Mouse (Mus musculus) midbrain, embryonic 15.5 days (tissue): ENCODE data around the gene Bco1. TPM values are rescaled to one million over a fixed set of nuclear protein-coding genes. Genes with fewer than 3 reads are reported as not detected.

Source experiments
- ATAC-seq: fragments of 200-750 bp; cut with Nextera tagmentation; replicated peaks from 2 replicates; pipeline ENCODE4 v1.8.0; 2017; ENCODE audit warnings: moderate TSS enrichment
- H3K27ac ChIP-seq: fragments of 300-500 bp; sonication (generic); 2 replicates; pipeline ENCODE4 v1.5.1; 2015; ENCODE audit warnings: mild to moderate bottlenecking, inconsistent platforms
- H3K27me3 ChIP-seq: fragments of 300-500 bp; sonication (generic); replicated peaks from 2 replicates; pipeline ENCODE4 v1.6.1; 2015; ENCODE audit warnings: inconsistent platforms
- H3K36me3 ChIP-seq: fragments of 300-500 bp; sonication (generic); replicated peaks from 2 replicates; pipeline ENCODE4 v1.6.1; 2015; ENCODE audit warnings: inconsistent platforms
- H3K4me1 ChIP-seq: fragments of 300-500 bp; sonication (generic); 2 replicates; pipeline ENCODE4 v1.6.1; 2015; ENCODE audit warnings: inconsistent platforms
- H3K4me2 ChIP-seq: fragments of 300-500 bp; sonication (generic); 2 replicates; pipeline ENCODE4 v1.6.1; 2015; ENCODE audit warnings: inconsistent platforms, mild to moderate bottlenecking, moderate library complexity
- H3K4me3 ChIP-seq: fragments of 300-500 bp; sonication (generic); 2 replicates; pipeline ENCODE4 v1.5.1; 2015; ENCODE audit warnings: mild to moderate bottlenecking, inconsistent platforms
- H3K9ac ChIP-seq: fragments of 300-500 bp; sonication (generic); 2 replicates; pipeline ENCODE4 v1.6.1; 2015; ENCODE audit warnings: mild to moderate bottlenecking, inconsistent platforms
- H3K9me3 ChIP-seq: fragments of 300-500 bp; sonication (generic); 2 replicates; pipeline ENCODE4 v1.6.1; 2016; ENCODE audit warnings: inconsistent platforms
- WGBS: fragments of 180-500 bp; shearing (Covaris S2); methylation state at CpG from one replicate; pipeline ENCODE4 v1.1.7; 2015; ENCODE audit warnings: mixed read lengths; 5-methylcytosine and 5-hydroxymethylcytosine counted together
- polyA plus RNA-seq: library from polyadenylated mRNA; unstranded; fragments of >200 nt; fragmentation: Nextera tagmentation; extraction: Ambion mirVana; gene quantifications from 2 replicates; pipeline ENCODE4 v1.2.1, GENCODE M21; 2015

The Bco1 gene
- polyA plus RNA-seq, 1 experiment from 2014 or later, result 0.32 TPM

GRCm38 (mm10) chr8:117178676-117179075 lies 83.0 kb downstream of the Bco1 start:
- WGBS, result 96% methylated on average over 6 of the region's 6 CpGs
- no peaks in the 10 kb centered on the region; the same call in 1 of the 2 replicates for H3K36me3 ChIP-seq
- no peak overlapping the region for H3K4me2 ChIP-seq
- H3K27ac ChIP-seq, result no peak overlapping the region
- H3K27me3 ChIP-seq, result no peaks in the 10 kb centered on the region
- no peaks in the 10 kb centered on the region for H3K9me3 ChIP-seq
- no peaks in the 10 kb centered on the region for H3K4me1 ChIP-seq
- ATAC-seq, result no peak
- no peak overlapping the region for H3K9ac ChIP-seq
- H3K4me3 ChIP-seq, result no peak overlapping the region

- Histone ChIP-seq H3K9me3 (no peaks in the 10 kb centered on the region), H3K27ac (no peak overlapping the region)
These were observed 87.1 kb downstream of the Bco1 start for GRCm38 (mm10) chr8:117182746-117183145.

More at GRCm38 (mm10) chr8:117182746-117183145, 87.1 kb downstream of the Bco1 start:
- Histone ChIP-seq H3K9ac (no peak overlapping the region), H3K4me1 (no peaks in the 10 kb centered on the region), H3K4me2 (no peak overlapping the region), H3K36me3 (peaks cover 5% of the 10 kb centered on the region; the same call in 1 of the 2 replicates), H3K27me3 (no peaks in the 10 kb centered on the region), H3K4me3 (no peak overlapping the region)
- ATAC-seq, result no peak
- WGBS, result 97% methylated on average over 4 of the region's 4 CpGs

Other genes starting within 250 kb of the Bco1 start
- gene Cmc2, start 174.4 kb upstream of the Bco1 start, polyA plus RNA-seq, result 26.5 and 28.7 TPM in 2 replicates
- 8.1 and 8.8 TPM in 2 replicates for gene Cenpn, start 174.1 kb upstream of the Bco1 start, polyA plus RNA-seq
- 22.2 and 22.3 TPM in 2 replicates for gene Atmin, start 152.5 kb upstream of the Bco1 start, polyA plus RNA-seq
- 8.8 and 9.1 TPM in 2 replicates for gene 1700030J22Rik, start 116.9 kb upstream of the Bco1 start, polyA plus RNA-seq
- gene Gcsh, start 102.3 kb upstream of the Bco1 start, polyA plus RNA-seq, result 66.3 and 76.9 TPM in 2 replicates
- gene Pkd1l2, start 13.4 kb upstream of the Bco1 start, polyA plus RNA-seq, result not detected in 2 replicates
- gene Gan, start 62.3 kb downstream of the Bco1 start, polyA plus RNA-seq, result 3.5 and 3.9 TPM in 2 replicates
- gene Cmip, start 161.2 kb downstream of the Bco1 start, polyA plus RNA-seq, result 188 and 197 TPM in 2 replicates